In genomic region chr5:52833761-52834274, GRCm38 (mm10) we compare ENCODE assay signal across 8 mouse cellular contexts. TPM values are rescaled to one million over a fixed set of nuclear protein-coding genes. Genes with fewer than 3 reads are reported as not detected.
A peak's percentile ranks its signal among the peaks of the same experiment; 100 is the strongest.
DNase-seq lines count a peak whose midpoint lies in the region; ATAC-seq lines count a peak whose summit lies in the region.

Anapc4 (plus strand) TSS chr5:52834012.

- peaks cover 6% of the 10 kb centered on the region; the same call in 1 of the 2 replicates for H3K36me3 ChIP-seq in hindbrain, embryonic 16.5 days (ENCODE audit: control insufficient read depth, insufficient read depth, low read length)
- H3K36me3 ChIP-seq in macrophage (ENCODE audit: inconsistent target): peaks cover 6% of the 10 kb centered on the region; the same call in 1 of the 2 replicates

- DNase-seq in WW6 (ENCODE audit: low read depth, low spot score): peak; percentile 94
- peak; percentile 96 to 99 for DNase-seq in cerebellum, postnatal 4 days (ENCODE audit: low spot score in 2 of 2)
- peak; percentile 100 for DNase-seq in gastrocnemius, adult 18-20 months (ENCODE audit: low spot score)
- DNase-seq in left cerebral cortex, adult 18-20 months (ENCODE audit: low spot score in 2 of 2): peak; percentile 99 to 100
- DNase-seq in right cerebral cortex, adult 18-20 months: peak; percentile 100
- DNase-seq in urinary bladder, postnatal 10 days (ENCODE audit: low spot score): peak; percentile 97

- H3K4me2 ChIP-seq in hindbrain, embryonic 16.5 days (ENCODE audit: low read length): peak within 1 kb of the TSS; percentile 91

- peak; percentile 99 for ATAC-seq in hindbrain, embryonic 16.5 days

- peak within 1 kb of the TSS; percentile 89 for H3K27ac ChIP-seq in hindbrain, embryonic 16.5 days (ENCODE audit: low read depth, low read length)
- H3K27ac ChIP-seq in macrophage: peak within 1 kb of the TSS; percentile 36

- H3K9ac ChIP-seq in hindbrain, embryonic 16.5 days (ENCODE audit: low read depth, low read length): peak within 1 kb of the TSS; percentile 93

- no peaks in the 10 kb centered on the region for H3K27me3 ChIP-seq in hindbrain, embryonic 16.5 days (replicated peaks; ENCODE audit: control insufficient read depth, insufficient read depth, low read length)

- peaks cover 48% of the 10 kb centered on the region for H3K79me2 ChIP-seq in macrophage (ENCODE audit: inconsistent target)

- peaks cover 19% of the 10 kb centered on the region for H3K4me1 ChIP-seq in hindbrain, embryonic 16.5 days (ENCODE audit: control insufficient read depth, insufficient read depth, low read depth, low read length)

- H3K9me3 ChIP-seq in hindbrain, embryonic 16.5 days (ENCODE audit: control insufficient read depth, low read length): no peaks in the 10 kb centered on the region

- H3K4me3 ChIP-seq in hindbrain, embryonic 16.5 days (ENCODE audit: low read length): peak within 1 kb of the TSS; percentile 93
- peak within 1 kb of the TSS; percentile 91 for H3K4me3 ChIP-seq in macrophage (ENCODE audit: inconsistent target)

- under 1% methylated on average over 50 of the region's 50 CpGs for WGBS in hindbrain, embryonic 16.5 days
- WGBS in macrophage (ENCODE audit: missing documents): 3% methylated on average over 50 of the region's 50 CpGs

RNA-seq across cellular contexts. Expression of gene Anapc4, which starts in this region (rescaled TPM):
- total RNA-seq in gastrocnemius, adult 18-20 months (2021): 10 to 100 TPM; 32.7 to 34.4 TPM
- polyA plus RNA-seq in hindbrain, embryonic 16.5 days (2015; fragmentation: Nextera tagmentation; extraction: Ambion mirVana): 101 TPM in 2 replicates
- total RNA-seq in left cerebral cortex, adult 18-20 months (2021): 10 to 100 TPM; 58.1 to 60.2 TPM
- total RNA-seq in macrophage (2018; cell fraction: chromatin; rRNA removed): 100 to 1,000 TPM in 15 of 26 experiments, 10 to 100 TPM in 11; 24.7 to 170 (median 108) TPM
- total RNA-seq in macrophage (2018; cell fraction: cytosol; rRNA removed): 10 to 100 TPM; 18.3 to 33.6 (median 25.9) TPM
- total RNA-seq in macrophage (2018; cell fraction: nucleus; rRNA removed): 10 to 100 TPM; 21.5 to 70.8 (median 47.8) TPM
- 28.3 to 31.8 TPM (median 28.8 TPM) in 3 replicates for polyA plus RNA-seq in macrophage (2018)

Comparison
In these comparisons a context has a peak if more than half of its experiments do, and no peak if none do; other contexts are left out.
1. Peak in every context shown above with its lines: DNase-seq, ATAC-seq, H3K4me3 ChIP-seq and H3K27ac ChIP-seq.